Mouse (Mus musculus) liver, postnatal 0 days (tissue): Measurements from ENCODE around the gene 4930562C15Rik.

Experiments used
- CTCF ChIP-seq: sonication (generic); IDR thresholded peaks from 2 replicates; pipeline ENCODE4 v1.5.1; 2016; ENCODE audit warnings: antibody characterized with exemption, low read depth
- EP300 ChIP-seq: IDR thresholded peaks from 2 replicates; pipeline ENCODE4 v1.6.1; 2016; ENCODE audit warnings: antibody characterized with exemption, low read depth, mild to moderate bottlenecking

DNA sequence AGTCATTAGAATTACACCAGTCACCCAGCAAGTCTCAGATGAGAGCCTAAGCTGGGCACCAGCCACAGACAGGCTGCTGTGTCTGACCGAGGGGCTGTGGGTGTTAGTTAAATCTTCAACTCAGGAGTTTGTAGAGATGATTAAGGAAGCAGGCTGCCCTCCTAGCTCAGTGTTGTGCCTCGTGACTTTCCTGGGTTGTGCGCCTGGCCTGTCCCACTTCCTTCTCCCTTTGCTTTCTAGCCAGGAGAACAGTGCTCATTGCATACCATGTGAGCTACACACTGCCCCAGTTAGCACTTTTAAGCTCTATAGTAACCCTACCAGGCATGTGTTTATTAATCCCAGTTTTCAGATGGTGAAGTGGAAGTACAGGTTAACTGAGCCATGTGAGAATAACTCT lies 4.3 kb downstream of the 4930562C15Rik start:
- TF ChIP-seq CTCF (no peak), EP300 (no peak)
